Mouse (Mus musculus) ES-E14 (cell line): ENCODE measurements around the gene Klf5. TPM values are rescaled to one million over a fixed set of nuclear protein-coding genes. Genes with fewer than 3 reads are reported as not detected.

Experiments used
- DNase-seq: peaks from one replicate; pipeline ENCODE4 v3.0.0-alpha.2; 2013; ENCODE audit warnings: low read depth, low spot score
- H3K27ac ChIP-seq: 2 replicates; pipeline ENCODE4 v1.5.1; 2012; ENCODE audit warnings: low read depth, mild to moderate bottlenecking, low read length, moderate library complexity, mixed read lengths; ENCODE audit not compliant: poor library complexity, insufficient read depth, severe bottlenecking
- H3K36me3 ChIP-seq: 2 replicates; pipeline ENCODE4 v1.6.1; 2012; ENCODE audit warnings: mild to moderate bottlenecking, low read length, moderate library complexity, mixed read lengths; ENCODE audit not compliant: control insufficient read depth, poor library complexity, insufficient read depth, severe bottlenecking
- H3K4me1 ChIP-seq, 2 experiments: fragments of 150-350 bp in 1 of 2; sonication (generic) in 1 of 2; 2 replicates each; pipeline ENCODE4 v1.6.1; 2012; ENCODE audit warnings: low read length in 2 of 2, mild to moderate bottlenecking in 1 of 2, mixed read lengths in 1 of 2; ENCODE audit not compliant: control insufficient read depth in 2 of 2, insufficient read depth in 2 of 2, poor library complexity in 1 of 2
- H3K4me3 ChIP-seq, 2 experiments: fragments of 150-350 bp in 1 of 2; sonication (generic) in 1 of 2; 2 replicates each; pipeline ENCODE4 v1.5.1; 2012; ENCODE audit warnings: low read length in 2 of 2, low read depth in 1 of 2, mild to moderate bottlenecking in 1 of 2, mixed read lengths in 1 of 2; ENCODE audit not compliant: insufficient read depth in 1 of 2, poor library complexity in 1 of 2, severe bottlenecking in 1 of 2
- H3K9ac ChIP-seq: 2 replicates; pipeline ENCODE4 v1.6.1; 2012; ENCODE audit warnings: low read depth, mild to moderate bottlenecking, low read length, mixed read lengths; ENCODE audit not compliant: poor library complexity, insufficient read depth, severe bottlenecking
- H3K9me3 ChIP-seq: fragments of 150-350 bp; sonication (generic); 2 replicates; pipeline ENCODE4 v1.6.1; 2012; ENCODE audit warnings: low read depth, mild to moderate bottlenecking, low read length; ENCODE audit not compliant: control insufficient read depth, insufficient read depth
- CHD2 ChIP-seq: IDR thresholded peaks from 2 replicates; pipeline ENCODE4 v1.6.1; 2014; ENCODE audit warnings: mild to moderate bottlenecking, low read depth, low read length, inconsistent platforms
- HCFC1 ChIP-seq: IDR thresholded peaks from 2 replicates; pipeline ENCODE4 v1.6.1; 2012; ENCODE audit warnings: low read length, inconsistent platforms, borderline replicate concordance; ENCODE audit not compliant: insufficient read depth
- MAFK ChIP-seq: IDR thresholded peaks from 2 replicates; pipeline ENCODE4 v1.6.1; 2014; ENCODE audit warnings: mild to moderate bottlenecking, low read depth, low read length, inconsistent platforms; ENCODE audit not compliant: insufficient read depth
- ZC3H11A ChIP-seq: IDR thresholded peaks from 2 replicates; pipeline ENCODE4 v1.6.1; 2012; ENCODE audit warnings: low read depth, mild to moderate bottlenecking, inconsistent platforms, low read length, borderline replicate concordance
- ZNF384 ChIP-seq: IDR thresholded peaks from 2 replicates; pipeline ENCODE4 v1.6.1; 2012; ENCODE audit warnings: low read depth, low read length, inconsistent platforms
- in situ Hi-C, 2 experiments: fragments of 600-800 bp; cut with MboI; formaldehyde crosslinking; loops; one replicate each; pipeline ENCODE4 v1.15.1; 2025; ENCODE audit warnings: low sequenced_read_pairs in 2 of 2, inconsistent platforms in 1 of 2; ENCODE audit not compliant: unreplicated experiment in 2 of 2
- total RNA-seq: library from RNA; depleted of rRNA; stranded (reverse); fragments of 300-350 nt; gene quantifications from 2 replicates; pipeline ENCODE4 v1.2.3, GENCODE M21; 2012; rRNA removed

Klf5 gene
- total RNA-seq = 23.2 and 34.7 TPM in 2 replicates

DNA sequence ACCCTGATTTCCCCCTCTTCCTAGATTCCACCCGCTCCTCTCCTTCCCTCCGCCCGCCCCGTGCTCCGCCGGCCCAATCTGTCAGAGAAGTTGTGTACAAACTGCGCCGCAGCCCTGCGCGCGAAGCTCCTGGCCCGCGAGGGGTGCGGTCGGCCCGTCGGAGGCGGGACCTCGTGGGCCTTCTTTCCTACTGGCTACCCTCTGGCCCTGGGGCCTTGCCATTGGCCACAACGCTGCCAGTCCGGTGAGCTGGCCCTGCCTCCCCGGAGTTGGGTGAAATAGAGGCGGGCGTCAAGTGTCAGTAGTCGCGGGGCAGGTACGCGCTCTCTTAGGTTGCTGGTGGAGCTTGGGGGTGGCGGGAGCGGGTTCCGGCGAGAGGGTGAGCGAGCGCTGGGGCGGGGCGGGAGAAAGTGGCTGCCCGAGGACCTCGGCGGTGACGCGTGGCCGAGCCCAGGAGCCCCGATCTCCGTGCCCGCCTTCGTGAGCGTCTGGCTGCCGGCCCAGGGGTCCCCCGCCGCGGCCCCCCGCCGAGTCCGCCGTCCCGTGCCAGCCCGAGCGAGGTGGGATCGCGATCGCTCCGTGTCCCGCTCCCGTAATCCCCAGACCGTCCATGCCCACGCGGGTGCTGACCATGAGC, at the start of gene Klf5:
Klf5 (plus strand) TSS at position 307 of the 637 bp plus-strand sequence.
- TF ChIP-seq ZNF384 (no peak), MAFK (no peak), HCFC1 (no peak), CHD2 (peak; percentile 84), ZC3H11A (no peak)
- Histone ChIP-seq H3K4me1 (peaks cover 8 to 10% of the 10 kb centered on the region in 2 experiments; a peak in 3 of 4 replicates), H3K9me3 (no peaks in the 10 kb centered on the region), H3K36me3 (peaks cover 22% of the 10 kb centered on the region), H3K9ac (peak within 1 kb of the TSS; percentile 85), H3K27ac (peak within 1 kb of the TSS; percentile 71), H3K4me3 (peak within 1 kb of the TSS; percentile 85 to 93)
- in situ Hi-C loops = no loop called here
- DNase-seq = peak; percentile 94

DNA sequence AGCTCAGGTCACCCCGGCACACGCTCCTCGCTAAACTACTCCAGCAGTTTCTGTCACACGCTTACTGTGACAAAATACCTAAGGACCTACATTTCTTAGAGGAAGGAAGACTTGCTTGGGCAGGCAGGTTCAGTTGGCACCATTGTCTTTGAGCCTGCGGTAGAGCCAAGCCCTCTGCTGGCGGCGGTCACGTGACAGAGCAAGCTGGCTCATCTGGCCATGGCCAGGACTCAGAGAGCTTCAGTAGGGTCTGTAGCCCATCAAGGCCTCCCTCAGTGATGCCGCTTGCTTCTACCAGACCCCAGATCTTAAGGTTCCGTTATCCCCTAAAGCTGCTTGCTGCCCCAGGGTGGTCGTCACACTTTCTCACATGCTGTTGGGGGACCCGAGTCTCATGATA, 36.5 kb upstream of the Klf5 start:
- Histone ChIP-seq H3K4me1 (peaks cover 6 to 11% of the 10 kb centered on the region in 2 experiments; a peak in 3 of 4 replicates), H3K27ac (no peak overlapping the region), H3K9me3 (no peaks in the 10 kb centered on the region), H3K9ac (no peak overlapping the region), H3K4me3 (no peak overlapping the region), H3K36me3 (no peaks in the 10 kb centered on the region)
- in situ Hi-C loops = no loop called here
- DNase-seq = no peak
- TF ChIP-seq ZC3H11A (no peak), ZNF384 (no peak)

DNA sequence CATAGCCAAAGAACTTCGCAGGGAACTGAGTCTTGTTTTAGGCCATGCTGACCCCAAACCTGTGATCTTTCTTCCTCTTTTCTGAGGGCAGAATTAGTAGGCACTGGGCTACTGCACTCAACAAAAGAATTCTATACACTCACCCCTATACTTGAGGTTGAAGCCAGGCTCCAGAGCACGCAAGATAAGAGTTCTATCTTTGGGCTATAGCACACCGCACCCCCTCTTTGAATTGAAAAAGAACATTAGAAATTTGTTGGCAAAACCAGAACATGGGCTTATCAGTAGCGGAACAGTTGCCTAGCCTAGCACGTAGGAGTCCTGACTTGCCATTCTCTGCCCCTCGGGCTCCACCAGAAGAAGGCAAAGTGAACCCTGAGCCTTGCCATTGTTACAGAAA, 34.7 kb upstream of the Klf5 start:
- H3K4me1 ChIP-seq = peaks cover 6 to 13% of the 10 kb centered on the region in 2 experiments; a peak in 3 of 4 replicates
- TF ChIP-seq HCFC1 = no peak
- no peaks in the 10 kb centered on the region for H3K9me3 ChIP-seq
- no peak for DNase-seq
- no peak overlapping the region for H3K9ac ChIP-seq
- in situ Hi-C loops = no loop called here
- no peak overlapping the region for H3K27ac ChIP-seq
- H3K4me3 ChIP-seq = no peak overlapping the region
- H3K36me3 ChIP-seq = no peaks in the 10 kb centered on the region

DNA sequence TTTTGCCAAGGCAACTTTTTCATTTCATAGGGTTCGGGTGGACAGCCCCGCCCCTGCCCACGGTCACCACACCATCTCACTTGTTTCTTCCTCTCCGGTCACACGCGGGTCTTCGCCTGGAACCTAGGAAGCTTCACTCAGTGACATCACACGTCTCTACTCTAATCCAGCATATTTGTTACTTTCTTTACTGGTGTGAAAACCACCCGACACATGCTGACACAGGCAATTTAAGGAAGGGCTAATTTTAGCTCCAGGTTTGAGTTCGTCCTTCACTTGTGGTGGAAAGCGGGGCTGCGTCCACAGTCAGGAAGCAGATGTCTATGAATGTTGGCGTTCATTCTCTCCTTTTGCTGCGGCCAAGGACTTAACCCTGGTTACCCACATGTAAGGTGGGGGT, 32.7 kb upstream of the Klf5 start:
- in situ Hi-C loops = no loop called here
- H3K9ac ChIP-seq = no peak overlapping the region
- no peak overlapping the region for H3K4me3 ChIP-seq
- H3K36me3 ChIP-seq = no peaks in the 10 kb centered on the region
- no peak for TF ChIP-seq HCFC1
- TF ChIP-seq ZNF384 = no peak
- TF ChIP-seq MAFK = peak; percentile 53; the same call in 1 of the 2 replicates
- no peak for TF ChIP-seq CHD2
- no peak for DNase-seq
- H3K9me3 ChIP-seq = no peaks in the 10 kb centered on the region
- no peak overlapping the region for H3K27ac ChIP-seq
- peaks cover 6 to 13% of the 10 kb centered on the region in 2 experiments; a peak in 3 of 4 replicates for H3K4me1 ChIP-seq

DNA sequence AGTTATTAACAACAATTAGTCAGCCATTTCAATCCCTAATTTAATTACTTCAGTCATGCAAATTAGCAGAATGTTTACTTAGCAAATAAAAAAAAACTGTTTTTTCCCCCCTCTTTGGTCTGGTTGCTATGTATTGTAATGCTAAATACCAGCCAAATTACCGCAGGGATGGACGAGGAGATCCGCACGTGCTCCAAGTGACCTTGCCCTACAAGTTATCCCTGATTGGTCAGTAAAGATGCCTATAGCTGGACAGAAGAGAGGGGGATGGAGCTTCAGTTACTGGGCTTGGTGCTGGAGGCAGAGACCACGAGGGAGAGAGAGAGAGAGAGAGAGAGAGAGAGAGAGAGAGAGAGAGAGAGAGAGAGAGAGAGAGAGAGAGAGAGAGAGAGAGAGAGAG, 31.7 kb upstream of the Klf5 start:
- no peak overlapping the region for H3K4me3 ChIP-seq
- TF ChIP-seq ZNF384 (no peak), CHD2 (no peak), HCFC1 (no peak), MAFK (no peak), ZC3H11A (no peak)
- DNase-seq = no peak
- H3K27ac ChIP-seq = no peak overlapping the region
- no peaks in the 10 kb centered on the region for H3K36me3 ChIP-seq
- no peaks in the 10 kb centered on the region for H3K9me3 ChIP-seq
- no peak overlapping the region for H3K9ac ChIP-seq
- in situ Hi-C loops = no loop called here
- peaks cover 6 to 13% of the 10 kb centered on the region in 2 experiments; a peak in 3 of 4 replicates for H3K4me1 ChIP-seq
